Mouse (Mus musculus) frontal cortex, postnatal 14 days (tissue): ENCODE results near the gene Gm21972.

Source experiments
- DNase-seq, 2 experiments: peaks; one replicate each; pipeline ENCODE4 v3.0.0; 2022; ENCODE audit warnings: low spot score in 2 of 2

Gm21972 gene

DNA sequence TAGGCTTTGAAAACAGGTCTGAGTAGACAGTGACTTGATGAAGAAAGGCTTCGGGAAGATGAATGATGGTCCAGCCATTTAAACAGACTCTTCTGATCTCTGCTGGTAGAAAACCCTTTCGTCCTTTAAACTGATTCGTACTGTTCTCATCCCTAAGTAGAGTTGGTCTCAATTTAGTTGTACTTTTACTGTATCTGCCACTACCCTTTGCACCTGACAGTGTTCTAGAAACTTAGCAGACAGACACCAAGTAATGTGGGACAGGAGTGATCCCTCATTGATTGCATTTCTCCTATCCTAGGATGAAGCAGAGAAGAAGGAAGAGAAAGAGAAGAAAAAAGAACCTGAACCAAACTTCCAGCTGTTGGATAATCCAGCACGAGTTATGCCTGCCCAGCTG is at the start of gene Gm21972:
TSS of gene Gm21972 (plus strand) at position 301 of the 400 bp plus-strand sequence.
- DNase-seq: no peak

DNA sequence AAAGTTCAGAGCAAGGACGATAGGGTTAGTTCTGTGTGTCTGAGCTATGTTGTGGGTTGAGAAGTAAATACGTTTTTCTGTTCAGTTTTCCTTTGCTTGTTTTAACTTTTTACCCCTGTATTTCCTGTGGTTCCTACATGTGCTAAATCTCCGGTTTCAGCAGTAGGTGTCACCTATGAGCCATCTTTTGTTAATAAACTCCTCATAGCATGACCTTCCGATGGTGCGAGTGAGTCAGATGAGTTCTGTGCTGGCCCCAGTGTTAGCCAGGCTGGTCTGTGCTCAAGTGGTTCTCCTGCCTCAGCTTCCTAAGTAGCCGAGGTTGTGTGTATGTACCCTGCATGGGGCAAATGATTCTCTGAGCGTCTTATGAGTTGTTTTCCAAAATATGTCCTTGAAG is 39.0 kb upstream of the Gm21972 start:
- no peak for DNase-seq

DNA sequence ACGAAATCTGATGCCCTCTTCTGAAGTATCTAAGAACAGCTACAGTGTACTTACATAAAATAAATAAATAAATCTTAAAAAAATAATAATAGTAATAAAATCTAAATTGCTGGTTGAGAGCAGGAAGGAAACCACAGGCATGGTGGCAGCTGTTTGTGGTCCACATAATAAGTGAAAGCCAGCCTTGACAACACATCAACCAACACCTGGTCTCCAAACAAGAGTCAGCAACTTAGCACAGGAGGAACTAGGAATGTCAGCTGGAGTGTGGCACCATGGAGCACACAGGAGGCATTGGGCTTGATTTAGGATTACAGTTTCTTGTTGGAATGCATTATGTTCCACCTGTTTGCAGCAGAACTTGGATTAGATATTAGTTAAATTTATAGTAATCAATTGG is 28.4 kb upstream of the Gm21972 start:
- DNase-seq: no peak

DNA sequence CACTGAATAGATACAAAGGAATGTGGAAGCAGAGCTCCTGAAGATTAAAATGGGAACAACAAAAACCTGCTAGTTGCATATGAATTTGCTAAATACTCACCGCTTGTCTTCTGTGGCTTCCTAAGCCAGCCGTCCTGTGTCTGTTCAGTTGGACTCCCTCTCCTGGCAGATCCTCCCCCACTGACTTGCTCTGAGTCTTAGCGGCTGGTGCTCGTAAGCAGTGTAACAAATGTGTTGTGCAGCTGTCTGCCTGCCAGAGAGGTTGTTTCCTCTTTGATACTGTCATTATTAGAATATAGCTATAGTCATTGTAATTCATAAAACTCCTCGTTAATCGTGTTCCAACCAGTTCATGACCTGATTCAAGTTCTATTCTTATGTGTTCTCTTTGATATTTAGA is 21.7 kb upstream of the Gm21972 start, which contains the start of gene Htr2b:
TSS of gene Htr2b (minus strand) at position 192 of the 400 bp plus-strand sequence.
- DNase-seq: peak in 1 of 2 experiments; percentile 35

DNA sequence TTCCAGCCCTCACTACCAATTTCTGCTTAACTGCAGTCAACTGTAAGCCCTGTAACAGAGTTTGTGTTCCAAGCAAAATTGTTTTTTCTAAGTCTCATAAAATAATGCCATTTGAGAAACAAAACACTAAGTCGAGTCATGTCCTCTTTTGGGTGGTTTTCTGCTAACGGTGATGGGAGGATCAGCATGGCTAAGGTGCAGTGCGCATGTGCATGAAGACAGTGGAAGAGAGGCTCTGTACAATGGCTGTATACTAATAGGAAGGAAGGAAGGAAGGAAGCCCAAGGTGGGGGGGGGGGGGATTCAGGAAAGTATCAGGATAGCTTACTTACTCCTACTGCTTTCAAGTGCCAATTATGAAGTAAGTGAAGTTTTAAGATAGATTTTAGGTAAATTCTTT is 19.3 kb upstream of the Gm21972 start:
- DNase-seq: no peak

DNA sequence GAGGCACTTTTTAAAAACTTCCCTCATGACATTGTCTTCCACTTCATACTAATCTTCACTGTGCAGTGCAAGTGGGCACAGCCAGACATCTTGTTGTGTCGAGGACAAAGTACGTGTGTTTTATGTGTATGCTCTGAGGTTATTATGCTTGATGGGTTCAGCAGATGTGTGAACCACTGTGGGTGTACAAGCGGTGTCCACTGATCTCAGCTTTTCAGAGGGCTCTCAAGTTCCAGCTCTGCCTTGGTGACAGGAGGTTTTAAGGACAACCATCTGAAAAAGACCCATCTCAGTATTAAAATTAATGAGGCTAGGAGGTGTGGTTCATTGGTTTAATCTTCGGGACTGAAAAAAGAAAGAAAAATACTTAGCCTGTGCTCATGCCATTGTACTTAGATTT is 13.9 kb upstream of the Gm21972 start:
- DNase-seq: no peak

DNA sequence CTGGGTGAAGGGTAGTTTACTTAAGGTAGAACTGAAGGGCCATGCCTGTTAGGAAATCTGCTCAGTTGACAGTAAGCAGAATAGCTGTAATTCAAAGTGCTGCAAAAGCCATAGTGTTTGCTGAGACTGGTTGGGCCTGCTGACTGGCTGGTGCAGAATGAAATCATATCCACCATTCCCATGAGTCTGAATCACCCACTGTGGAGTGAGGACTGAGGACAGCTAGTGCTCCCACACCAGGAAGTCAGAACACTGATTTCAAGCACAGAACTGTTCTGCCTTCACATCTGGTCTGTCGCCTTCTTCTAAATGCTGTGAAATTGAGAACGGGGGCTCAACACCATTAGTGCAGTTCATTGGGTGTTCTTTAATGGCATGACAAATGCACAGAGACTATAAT is 7.4 kb upstream of the Gm21972 start:
- no peak for DNase-seq

DNA sequence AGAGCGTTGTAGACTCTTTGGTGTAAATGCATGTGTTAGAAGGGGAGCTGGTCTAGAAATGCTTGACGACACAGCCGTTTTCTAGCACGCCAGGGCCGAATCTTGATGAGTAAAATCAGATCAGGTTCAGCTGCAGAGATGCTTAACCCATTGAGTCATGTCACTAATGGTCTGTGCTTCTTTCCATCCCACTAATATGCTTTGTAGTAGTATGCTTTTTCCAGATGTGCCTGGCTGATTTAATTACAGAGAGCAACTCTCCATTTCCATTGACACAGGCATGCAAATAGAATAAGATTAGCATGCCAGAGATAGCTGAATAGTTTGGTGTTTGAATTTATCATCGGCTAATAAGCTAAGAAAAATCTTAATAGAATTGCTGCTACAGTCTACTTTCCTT is 1.9 kb downstream of the Gm21972 start:
- DNase-seq: no peak

DNA sequence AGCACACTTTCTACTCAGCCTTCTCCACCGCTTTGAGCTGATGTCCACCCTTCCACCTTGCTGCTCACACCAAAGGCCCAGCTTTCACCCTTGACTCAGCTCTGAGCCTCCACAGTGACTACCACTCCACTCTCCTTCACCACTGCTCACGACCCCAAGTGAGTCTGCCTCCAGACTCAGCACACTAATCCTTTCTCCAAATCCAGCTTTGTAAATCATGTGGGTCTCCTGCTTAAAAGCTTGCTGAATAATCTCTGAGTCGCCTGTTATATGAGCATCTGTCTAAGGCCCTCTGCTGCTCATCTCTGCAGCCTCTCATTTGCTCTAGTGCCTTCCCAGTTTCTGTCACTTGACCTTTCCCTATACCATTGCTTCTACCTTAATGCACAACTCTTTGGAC is 7.6 kb downstream of the Gm21972 start:
- DNase-seq: no peak

DNA sequence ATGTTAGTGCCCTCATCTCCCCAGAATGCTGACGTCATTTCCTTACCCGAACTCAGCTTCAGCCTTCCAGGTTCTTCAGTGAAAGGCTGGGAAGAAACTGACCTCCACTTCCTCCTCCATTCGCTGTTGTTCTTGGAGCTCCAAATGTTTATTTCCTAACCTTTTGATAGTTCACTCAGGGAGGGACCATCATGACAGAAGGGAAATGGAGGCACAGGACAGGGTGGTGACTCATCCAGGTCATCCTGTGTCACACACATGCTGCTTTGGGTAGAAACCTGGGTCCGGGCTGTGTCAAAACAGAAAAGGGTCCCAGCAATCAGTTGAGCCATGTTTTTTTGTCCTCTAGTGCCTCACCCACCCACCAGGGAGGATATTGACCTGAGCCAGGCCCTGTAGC is 9.7 kb downstream of the Gm21972 start:
- no peak for DNase-seq

DNA sequence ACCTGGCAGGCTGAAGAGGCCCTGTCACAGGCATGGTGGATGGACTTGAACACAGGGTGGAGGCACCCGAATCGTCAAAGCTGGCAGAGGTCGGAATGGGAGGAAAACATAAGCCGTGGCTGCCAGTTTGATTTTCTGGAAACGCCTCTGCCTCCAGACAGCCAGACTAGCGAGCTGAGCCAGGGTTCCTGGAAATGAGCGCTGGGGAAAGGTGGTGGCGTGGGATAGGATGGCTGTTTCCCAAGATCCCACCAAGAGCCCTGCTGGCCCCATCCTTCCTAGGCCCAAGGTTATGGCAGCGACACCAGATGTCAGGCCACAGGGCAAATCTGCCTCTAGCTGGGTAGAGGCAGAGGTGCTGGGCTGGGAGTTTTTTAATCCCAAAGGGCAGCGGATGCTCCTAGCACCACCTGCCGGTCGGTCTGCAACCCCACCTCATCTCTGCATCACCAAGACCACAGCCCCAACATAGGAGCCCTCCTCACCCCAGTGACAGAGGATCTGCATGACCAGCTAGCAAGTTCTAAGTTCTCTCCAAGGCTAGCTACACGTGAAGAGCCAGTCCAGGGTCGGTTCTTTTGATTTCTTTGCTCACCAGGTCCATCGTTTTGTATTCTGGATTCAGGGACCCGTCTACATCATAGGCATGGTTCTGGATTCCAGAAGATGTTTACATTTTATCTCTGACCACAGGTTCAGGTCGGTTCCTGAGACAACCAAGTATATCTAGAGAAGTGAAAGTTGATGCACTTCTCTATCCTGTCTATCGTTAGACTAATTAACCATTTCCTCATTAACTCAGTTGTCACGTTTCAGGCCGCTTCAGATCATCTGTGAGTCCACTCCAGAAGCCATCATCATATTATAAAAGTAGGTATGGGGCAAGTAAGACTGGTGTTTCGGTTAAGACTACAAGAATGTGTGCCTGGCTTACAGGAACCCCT is 10.8 kb downstream of the Gm21972 start:
- DNase-seq: no peak

DNA sequence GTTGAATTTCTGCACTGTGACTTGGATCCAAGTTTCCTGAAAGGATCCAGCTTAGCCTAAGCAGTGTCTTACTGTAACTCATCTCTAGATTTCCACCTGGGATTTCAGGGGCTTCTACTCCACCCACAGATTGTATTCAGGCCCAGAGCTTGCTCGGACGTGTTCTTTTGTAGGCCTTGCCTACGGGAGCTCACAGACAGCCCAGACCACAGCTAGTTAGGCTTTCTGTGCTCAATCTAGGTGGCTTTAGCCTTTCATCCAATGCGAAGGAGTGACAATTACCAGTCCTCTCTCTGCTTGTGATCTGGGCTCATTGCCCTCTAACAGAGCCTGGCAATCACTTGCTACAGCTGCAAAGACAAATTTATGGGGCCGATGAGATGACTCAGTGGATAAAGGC is 12.9 kb downstream of the Gm21972 start:
- no peak for DNase-seq

DNA sequence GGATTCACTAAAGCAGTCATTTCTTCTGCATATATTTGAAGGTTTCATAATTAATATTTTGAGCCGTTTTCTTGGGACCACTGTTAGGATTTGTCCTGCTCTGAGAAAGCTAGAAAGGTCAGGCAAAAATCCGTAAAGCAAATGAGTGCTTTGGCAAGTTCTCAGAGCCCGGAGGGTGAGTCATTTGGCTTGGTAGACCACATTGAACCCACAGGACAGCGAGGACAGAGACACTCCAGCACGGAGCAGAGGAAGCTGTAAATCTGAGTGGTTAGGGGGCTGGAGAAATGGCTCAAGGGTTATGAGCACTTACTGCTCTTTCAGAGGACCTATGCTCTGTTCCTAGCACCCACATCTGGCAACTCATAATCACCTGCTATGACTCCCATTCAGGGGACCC is 14.1 kb downstream of the Gm21972 start:
- DNase-seq: no peak

DNA sequence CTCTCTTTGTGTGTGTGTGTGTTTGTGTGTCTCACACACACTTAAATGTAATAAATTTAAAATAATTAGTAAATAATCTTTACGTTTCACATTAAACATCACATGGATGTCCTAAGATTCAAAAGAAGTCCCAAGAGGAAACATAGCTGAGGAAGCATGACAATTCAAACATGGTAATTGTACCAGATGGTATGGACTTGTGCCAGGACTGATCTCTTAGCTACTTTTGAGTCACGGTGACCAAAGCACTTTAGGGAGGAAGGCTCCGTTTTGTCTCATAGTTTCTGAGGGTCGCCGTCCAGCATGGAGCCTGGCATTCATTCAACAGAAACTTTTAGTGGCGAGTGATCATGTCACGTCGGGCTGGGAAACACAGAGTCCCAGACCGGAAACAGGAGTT is 14.7 kb downstream of the Gm21972 start:
- no peak for DNase-seq

DNA sequence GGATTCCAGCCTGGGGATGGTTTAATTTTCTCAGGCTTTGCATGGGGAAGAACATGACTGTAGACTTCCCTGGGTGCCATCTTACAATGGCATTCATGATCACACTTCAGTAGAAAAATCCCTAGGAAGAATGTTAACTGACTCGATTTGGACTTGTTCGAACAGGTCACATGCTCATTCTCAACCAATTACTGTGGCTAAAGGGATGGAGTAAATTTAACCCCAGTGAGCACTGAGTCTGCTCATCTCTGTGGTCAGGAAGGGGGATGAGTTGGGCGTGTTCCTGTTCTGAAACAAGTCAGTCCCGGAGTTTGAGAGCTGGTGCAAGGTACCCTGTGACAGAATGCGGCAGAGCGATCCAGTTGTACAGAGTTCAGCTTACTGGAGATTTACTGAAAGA is 17.5 kb downstream of the Gm21972 start:
- DNase-seq: no peak

DNA sequence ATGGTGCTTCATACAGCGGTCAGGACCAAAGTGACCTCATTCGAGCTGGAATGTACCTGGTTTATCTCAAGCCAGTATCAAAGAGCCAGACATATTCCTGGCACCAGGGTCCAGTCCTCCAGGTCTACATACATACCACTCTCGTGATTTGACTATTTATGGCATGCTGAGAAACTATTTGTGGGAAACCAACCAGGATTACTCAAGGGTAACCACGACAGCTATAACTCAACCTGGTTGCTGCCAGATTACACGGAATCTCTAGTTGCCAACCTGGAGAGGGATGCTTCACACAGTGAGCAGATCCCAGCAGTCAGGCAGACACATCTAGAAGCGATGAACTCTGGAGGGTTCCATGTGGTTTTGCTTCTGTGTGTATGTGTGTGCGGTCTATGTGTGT is 17.9 kb downstream of the Gm21972 start:
- DNase-seq: no peak

DNA sequence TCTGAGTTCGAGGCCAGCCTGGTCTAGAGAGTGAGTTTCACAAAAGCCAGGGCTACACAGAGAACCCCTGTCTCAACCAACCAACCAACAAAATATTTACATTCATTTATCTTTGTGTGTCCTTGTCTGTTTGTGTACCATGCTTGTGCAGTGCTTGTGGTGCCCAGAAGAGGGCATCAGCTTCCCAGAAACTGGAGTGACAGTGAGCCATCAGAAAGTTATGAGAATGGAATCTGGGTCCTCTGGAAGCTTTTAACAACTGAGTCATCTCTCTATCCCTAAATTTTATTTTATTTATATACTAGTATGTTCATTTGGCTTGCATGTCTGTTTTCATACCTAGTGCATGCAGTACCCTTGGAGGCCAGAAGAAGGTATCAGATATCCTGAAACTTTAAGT is 19.2 kb downstream of the Gm21972 start:
- DNase-seq: no peak

DNA sequence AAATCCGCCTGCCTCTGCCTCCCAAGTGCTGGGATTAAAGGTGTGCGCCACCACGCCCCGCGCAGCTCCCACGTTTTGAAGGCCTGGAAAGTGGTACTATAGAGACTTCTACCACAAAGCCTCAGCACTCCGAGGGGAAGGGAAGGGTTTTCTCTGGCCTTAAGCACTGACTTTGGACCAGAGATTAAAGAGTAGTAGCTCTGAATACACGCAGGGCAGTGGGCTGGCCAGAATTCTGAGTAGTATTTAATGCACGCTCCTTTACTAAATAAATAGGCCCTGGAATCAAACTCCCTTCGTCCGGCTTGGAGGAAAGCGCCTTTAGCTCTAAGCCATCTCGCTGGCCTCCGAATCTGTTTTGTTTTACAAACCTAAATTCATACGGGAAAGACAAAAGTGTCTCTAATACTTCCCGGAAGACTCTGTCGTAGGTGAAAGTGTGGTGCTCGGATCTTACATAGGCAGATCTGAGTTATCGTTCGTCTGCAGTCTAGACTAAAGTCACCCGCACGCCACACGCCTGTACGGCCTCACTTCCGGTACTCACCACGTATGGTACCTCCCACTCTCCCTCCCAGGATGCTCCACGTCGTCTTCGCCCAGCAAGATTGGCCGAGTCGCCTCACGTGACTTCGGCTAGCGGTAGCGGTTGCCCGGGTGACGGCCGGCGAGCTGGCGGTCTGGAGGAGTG is 20.8 kb downstream of the Gm21972 start, which contains the start of gene Armc9:
TSS of gene Armc9 (plus strand) at position 648 of the 691 bp plus-strand sequence.
- DNase-seq: peak; percentile 94 to 95

DNA sequence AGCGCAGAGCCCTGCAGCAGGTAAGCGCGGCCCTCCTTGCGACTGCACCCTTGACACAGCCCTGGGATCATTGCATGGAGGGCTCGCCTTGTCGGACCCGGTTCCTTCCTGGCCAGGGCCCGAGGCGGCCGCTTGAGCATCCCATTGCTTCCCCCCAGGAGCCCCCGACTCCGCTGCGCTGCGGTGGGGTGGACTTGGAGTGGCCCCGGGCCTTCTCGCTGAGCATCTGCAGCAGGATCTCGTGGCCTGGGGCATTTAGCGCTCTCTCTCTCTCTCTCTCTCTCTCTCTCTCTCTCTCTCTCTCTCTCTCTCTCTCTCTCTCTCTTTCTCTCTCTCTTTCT is 21.4 kb downstream of the Gm21972 start:
- DNase-seq: no peak

DNA sequence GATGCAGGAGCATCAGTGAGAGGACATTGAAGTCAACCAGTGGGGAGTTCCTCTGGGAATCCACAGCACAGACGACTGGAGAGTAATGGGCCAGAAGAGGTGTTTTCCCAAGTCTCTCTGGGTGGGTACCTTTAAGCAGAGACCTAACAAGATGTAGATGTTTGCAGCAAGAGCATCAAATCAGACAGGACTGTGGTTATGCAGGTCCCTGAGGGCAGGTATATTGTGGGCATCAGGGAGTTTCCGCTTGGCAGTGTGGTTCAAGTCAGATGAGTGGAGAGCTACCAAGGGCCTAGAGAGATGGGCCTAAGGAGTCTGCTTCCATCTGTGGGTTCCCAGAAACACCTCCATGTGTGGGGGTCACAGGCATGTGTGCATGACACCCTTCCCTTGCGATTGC is 22.6 kb downstream of the Gm21972 start:
- DNase-seq: no peak

DNA sequence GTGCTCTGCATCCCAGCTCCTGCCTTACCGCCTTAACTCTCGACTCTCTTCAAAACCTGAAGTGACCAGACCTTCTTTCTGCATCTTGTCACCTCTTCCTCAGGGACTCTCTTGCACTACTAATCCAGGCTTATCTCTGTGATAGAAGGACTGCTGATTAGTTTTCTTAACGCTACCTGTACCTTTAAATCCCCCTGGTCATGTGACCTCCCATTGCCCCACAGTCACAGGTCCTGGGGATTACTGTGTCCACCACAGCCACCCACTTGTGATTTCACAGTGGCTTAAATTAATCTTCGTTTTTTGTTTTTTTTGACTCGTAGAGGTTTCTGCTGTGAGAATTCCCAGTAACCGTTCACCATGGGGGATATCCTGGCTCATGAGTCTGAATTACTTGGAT is 23.2 kb downstream of the Gm21972 start:
- DNase-seq: no peak

DNA sequence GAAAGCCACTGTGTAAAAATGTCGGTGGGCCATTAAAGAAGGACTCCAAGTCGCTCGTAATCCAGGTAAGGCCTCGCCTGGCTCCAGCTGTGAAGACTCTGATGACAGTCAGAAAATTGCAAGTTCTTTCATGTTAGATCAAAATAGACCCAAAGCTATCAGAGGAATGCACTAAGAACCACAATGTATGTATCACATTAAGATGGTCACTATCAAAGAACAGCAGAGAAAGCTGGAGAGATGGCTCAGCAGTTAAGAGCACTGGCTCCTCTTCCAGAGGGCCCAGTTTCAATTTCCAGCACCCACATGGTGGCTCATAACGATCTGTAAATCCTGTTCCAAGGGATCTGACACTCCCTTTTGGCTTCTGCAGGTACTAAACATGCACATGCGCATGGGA is 26.6 kb downstream of the Gm21972 start:
- no peak for DNase-seq

DNA sequence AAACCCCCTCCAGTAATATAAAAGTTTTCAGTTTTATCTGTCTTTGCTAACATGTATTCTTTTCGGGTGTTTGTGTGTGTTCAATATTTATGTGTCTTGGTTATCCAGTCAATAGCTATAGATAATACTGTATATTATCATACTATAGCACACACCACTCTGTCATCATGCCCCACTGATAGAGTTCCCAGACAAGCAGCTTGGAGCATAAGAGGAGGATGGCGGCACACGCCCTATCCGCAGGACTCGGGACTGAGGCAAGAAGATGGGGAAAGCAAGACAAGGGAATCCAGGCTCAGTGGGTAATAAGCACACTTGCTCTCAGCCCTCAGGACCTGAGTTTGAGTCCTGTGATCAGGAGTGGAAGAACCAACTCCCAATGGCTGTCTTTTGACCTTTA is 27.0 kb downstream of the Gm21972 start:
- DNase-seq: no peak
